Mouse (Mus musculus) right cerebral cortex, postnatal 4 days (tissue): ENCODE measurements around the gene Fam189a2.
A peak's percentile ranks its signal among the peaks of the same experiment; 100 is the strongest.

ENCODE experiments used
- DNase-seq: peaks from one replicate; pipeline ENCODE4 v3.0.0-alpha.2; 2022

The Fam189a2 gene

GRCm38 (mm10) chr19:24030871-24031556 is at the start of gene Fam189a2:
TSS of gene Fam189a2 (minus strand) at chr19:24031019.
- DNase-seq: peak; percentile 55

- no peak for DNase-seq
Measured at GRCm38 (mm10) chr19:24077658-24078057, 46.8 kb upstream of the Fam189a2 start.

GRCm38 (mm10) chr19:24076536-24076935 is 45.7 kb upstream of the Fam189a2 start:
- no peak for DNase-seq

- no peak for DNase-seq
Measured at GRCm38 (mm10) chr19:24075927-24076326, 45.1 kb upstream of the Fam189a2 start.

- no peak for DNase-seq
Measured at GRCm38 (mm10) chr19:24073155-24073554, 42.3 kb upstream of the Fam189a2 start.

- DNase-seq: no peak
Measured at GRCm38 (mm10) chr19:24064348-24064895, 33.6 kb upstream of the Fam189a2 start.

- no peak for DNase-seq
Measured at GRCm38 (mm10) chr19:24063585-24063984, 32.8 kb upstream of the Fam189a2 start.

- DNase-seq: no peak
Measured at GRCm38 (mm10) chr19:24058851-24059250, 28.0 kb upstream of the Fam189a2 start.

- DNase-seq: no peak
Measured at GRCm38 (mm10) chr19:24058021-24058420, 27.2 kb upstream of the Fam189a2 start.

GRCm38 (mm10) chr19:24056880-24057279 is 26.1 kb upstream of the Fam189a2 start:
- DNase-seq: no peak

GRCm38 (mm10) chr19:24054904-24055303 is 24.1 kb upstream of the Fam189a2 start:
- DNase-seq: no peak

- DNase-seq: no peak
Measured at GRCm38 (mm10) chr19:24054265-24054664, 23.4 kb upstream of the Fam189a2 start.

GRCm38 (mm10) chr19:24050514-24050913 is 19.7 kb upstream of the Fam189a2 start:
- no peak for DNase-seq

GRCm38 (mm10) chr19:24049329-24049728 is 18.5 kb upstream of the Fam189a2 start:
- DNase-seq: no peak

- DNase-seq: no peak
Measured at GRCm38 (mm10) chr19:24046395-24046993, 15.7 kb upstream of the Fam189a2 start.

GRCm38 (mm10) chr19:24042387-24042786 is 11.6 kb upstream of the Fam189a2 start:
- no peak for DNase-seq

GRCm38 (mm10) chr19:24039061-24039853 is 8.4 kb upstream of the Fam189a2 start:
- DNase-seq: no peak

GRCm38 (mm10) chr19:24034367-24034766 is 3.5 kb upstream of the Fam189a2 start:
- DNase-seq: no peak

GRCm38 (mm10) chr19:24032654-24033236 is 1.9 kb upstream of the Fam189a2 start:
- DNase-seq: no peak

- DNase-seq: peak; percentile 28
Measured at GRCm38 (mm10) chr19:24030511-24030870, 328 bp downstream of the Fam189a2 start.

- no peak for DNase-seq
Measured at GRCm38 (mm10) chr19:24029616-24030510, 956 bp downstream of the Fam189a2 start.

GRCm38 (mm10) chr19:24025876-24026275 is 4.9 kb downstream of the Fam189a2 start:
- no peak for DNase-seq
